Comparison of ENCODE assay signal across 16 mouse cellular contexts in the genomic region with DNA sequence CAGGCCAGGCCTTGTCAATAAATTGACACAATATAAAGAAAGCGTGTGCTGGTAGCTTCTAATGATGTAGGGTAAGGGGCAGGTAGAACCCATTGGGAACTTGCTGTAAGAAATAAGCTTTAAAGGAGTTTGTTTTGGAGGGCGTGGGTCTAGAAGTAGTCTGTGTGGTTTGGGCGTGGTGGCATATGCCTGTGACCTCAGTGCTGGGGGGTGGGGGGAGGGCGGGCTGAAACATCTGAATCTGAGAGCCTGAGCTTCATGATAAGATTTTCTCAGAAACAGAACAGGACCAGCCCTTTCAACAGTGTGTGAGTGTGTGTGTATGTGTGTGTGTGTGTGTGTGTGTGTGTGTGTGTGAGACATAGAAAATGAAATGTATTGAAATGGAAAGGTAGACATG. TPM values are rescaled to one million over a fixed set of nuclear protein-coding genes. Genes with fewer than 3 reads are reported as not detected.
DNase-seq lines count a peak whose midpoint lies in the region; ATAC-seq and TF ChIP-seq lines count a peak whose summit lies in the region.
"Had no signal": no experiment of that assay in that cellular context is flagged by ENCODE, and none has a peak within 500 bp of the region (broad histone marks: within the 10 kb centered on the region; RNA-seq: fewer than 3 reads in every experiment).

No protein-coding gene starts in this region.

- no peaks in the 10 kb centered on the region for H3K79me2 ChIP-seq in myocyte (ENCODE audit: control insufficient read depth, insufficient read depth)

- DNase-seq in heart, embryonic 10.5 days (ENCODE audit: low spot score): peak; percentile 85
- no peak for DNase-seq in heart, postnatal 10 days
- DNase-seq in MEL-GATA-1-ER (ENCODE audit: extremely low read depth, low read depth): peak; percentile 90
- DNase-seq in kidney, adult 11 months: no peak
- DNase-seq in frontal cortex, postnatal 36 days (ENCODE audit: low spot score in 2 of 2): no peak
- DNase-seq in ovary, postnatal 14 days (ENCODE audit: low spot score): no peak
- DNase-seq: cerebellum, adult 8-10 months; kidney, postnatal 36 days; left cerebral cortex, postnatal 4 days had no signal

- H3K4me2 ChIP-seq in intestine, embryonic 16.5 days (ENCODE audit: low read depth, low read length): no peak overlapping the region
- peak overlapping the region; percentile 26 for H3K4me2 ChIP-seq in myocyte (ENCODE audit: low read depth)
- H3K4me2 ChIP-seq: hindbrain, embryonic 12.5 days; neural tube, embryonic 15.5 days had no signal

- H3K9ac ChIP-seq in intestine, embryonic 16.5 days (ENCODE audit: low read depth, low read length): no peak overlapping the region
- H3K9ac ChIP-seq: hindbrain, embryonic 12.5 days; neural tube, embryonic 15.5 days had no signal

- H3K9me3 ChIP-seq in heart, embryonic 10.5 days: no peaks in the 10 kb centered on the region
- H3K9me3 ChIP-seq in intestine, embryonic 16.5 days (ENCODE audit: control insufficient read depth, low read length): no peaks in the 10 kb centered on the region
- H3K9me3 ChIP-seq: hindbrain, embryonic 12.5 days; neural tube, embryonic 15.5 days had no signal

- H3ac ChIP-seq in myocyte (ENCODE audit: control insufficient read depth, insufficient read length): no peak overlapping the region

- intact Hi-C loops in heart, postnatal 10 days (cut with DNase I): no loop called here

- 60% methylated on average over 4 of the region's 4 CpGs for WGBS in heart, embryonic 10.5 days
- 71% methylated on average over 4 of the region's 4 CpGs for WGBS in intestine, embryonic 16.5 days

- H3K27me3 ChIP-seq in heart, embryonic 10.5 days (ENCODE audit: insufficient read depth, poor library complexity, severe bottlenecking): no peaks in the 10 kb centered on the region
- no peaks in the 10 kb centered on the region for H3K27me3 ChIP-seq in intestine, embryonic 16.5 days (replicated peaks; ENCODE audit: control insufficient read depth, insufficient read depth, low read length)
- H3K27me3 ChIP-seq in myocyte (ENCODE audit: control insufficient read depth, insufficient read depth, insufficient read length): no peaks in the 10 kb centered on the region
- H3K27me3 ChIP-seq: hindbrain, embryonic 12.5 days; neural tube, embryonic 15.5 days had no signal

- no peak overlapping the region for H3K4me3 ChIP-seq in heart, embryonic 10.5 days
- no peak overlapping the region for H3K4me3 ChIP-seq in intestine, embryonic 16.5 days (ENCODE audit: low read length)
- H3K4me3 ChIP-seq in myocyte: no peak overlapping the region
- H3K4me3 ChIP-seq: erythroblast, embryonic 14.5 days; hindbrain, embryonic 12.5 days; neural tube, embryonic 15.5 days had no signal

- peak; percentile 62 for ATAC-seq in intestine, embryonic 16.5 days

- peaks cover 9% of the 10 kb centered on the region; the same call in 1 of the 2 replicates for H3K4me1 ChIP-seq in heart, embryonic 10.5 days
- no peaks in the 10 kb centered on the region for H3K4me1 ChIP-seq in intestine, embryonic 16.5 days (ENCODE audit: control insufficient read depth, insufficient read depth, low read length)
- H3K4me1 ChIP-seq: hindbrain, embryonic 12.5 days; neural tube, embryonic 15.5 days had no signal

- H3K36me3 ChIP-seq in heart, embryonic 10.5 days: no peaks in the 10 kb centered on the region
- H3K36me3 ChIP-seq in intestine, embryonic 16.5 days (ENCODE audit: control insufficient read depth, insufficient read depth, low read length): no peaks in the 10 kb centered on the region
- no peaks in the 10 kb centered on the region for H3K36me3 ChIP-seq in myocyte (ENCODE audit: control insufficient read depth, insufficient read depth)
- H3K36me3 ChIP-seq: hindbrain, embryonic 12.5 days; neural tube, embryonic 15.5 days had no signal

- TF ChIP-seq POLR2A in myocyte (IDR thresholded peaks at IDR 0.05; ENCODE audit: insufficient read length, low read depth): no peak

- no peak overlapping the region for H3K27ac ChIP-seq in heart, embryonic 10.5 days
- no peak overlapping the region for H3K27ac ChIP-seq in intestine, embryonic 16.5 days (ENCODE audit: low read length)
- H3K27ac ChIP-seq: hindbrain, embryonic 12.5 days; neural tube, embryonic 15.5 days had no signal

TF ChIP-seq in myocyte, 11 proteins besides CTCF, POLR2A, EP300 and RAD21:
- no peak for TF ChIP-seq REST (IDR thresholded peaks at IDR 0.05; ENCODE audit: insufficient read depth, insufficient read length)
- no peak for TF ChIP-seq MYOD1 (IDR thresholded peaks at IDR 0.05; ENCODE audit: control insufficient read depth in 1 of 3, insufficient read length in 2 of 3, low read depth in 2 of 3)
- no peak for TF ChIP-seq MAX (IDR thresholded peaks at IDR 0.05; ENCODE audit: low read depth)
- no peak for TF ChIP-seq SRF (IDR thresholded peaks at IDR 0.05; ENCODE audit: control insufficient read depth, insufficient read length, low read depth)
- TF ChIP-seq MYOG (IDR thresholded peaks at IDR 0.05; ENCODE audit: control insufficient read depth in 1 of 3, insufficient read depth in 1 of 3, insufficient read length in 2 of 3, low read depth in 2 of 3): no peak

RNA-seq across cellular contexts. Expression of a gene that starts 17.4 kb away (rescaled TPM):
- polyA plus RNA-seq in heart, embryonic 10.5 days (2016; fragmentation: Nextera tagmentation; extraction: Ambion mirVana): 6.5 and 12.5 TPM in 2 replicates
- total RNA-seq in heart, postnatal 10 days (2021): 10 to 100 TPM; 14.4 to 15.8 TPM
- polyA plus RNA-seq in intestine, embryonic 16.5 days (2015; fragmentation: Nextera tagmentation; extraction: Ambion mirVana): 1.7 and 6.2 TPM in 2 replicates
- polyA plus RNA-seq in myocyte (2012; fragmentation: generic; extraction: Trizol): 11.8 TPM

RNA-seq across cellular contexts. Expression of a gene that starts 29.6 kb away (rescaled TPM):
- not detected in 2 replicates for polyA plus RNA-seq in heart, embryonic 10.5 days (2016; fragmentation: Nextera tagmentation; extraction: Ambion mirVana)
- total RNA-seq in heart, postnatal 10 days (2021): not detected
- polyA plus RNA-seq in intestine, embryonic 16.5 days (2015; fragmentation: Nextera tagmentation; extraction: Ambion mirVana): not detected in 2 replicates
- polyA plus RNA-seq in myocyte (2012; fragmentation: generic; extraction: Trizol): not detected
- polyA plus RNA-seq: C2C12; erythroblast, embryonic 14.5 days; gonadal fat pad, adult 2 months had no signal

RNA-seq across cellular contexts. Expression of a gene that starts 55.3 kb away (rescaled TPM):
- polyA plus RNA-seq in heart, embryonic 10.5 days (2016; fragmentation: Nextera tagmentation; extraction: Ambion mirVana): 16.1 and 18.5 TPM in 2 replicates
- total RNA-seq in heart, postnatal 10 days (2021): 10 to 100 TPM; 15.5 to 16.8 TPM
- polyA plus RNA-seq in intestine, embryonic 16.5 days (2015; fragmentation: Nextera tagmentation; extraction: Ambion mirVana): 19.2 and 20.1 TPM in 2 replicates
- 19.8 TPM for polyA plus RNA-seq in myocyte (2012; fragmentation: generic; extraction: Trizol)

Comparison
In these comparisons a context has a peak if more than half of its experiments do, and no peak if none do; other contexts are left out.
1. DNase-seq: peak in heart, embryonic 10.5 days (single experiment) and MEL-GATA-1-ER (single experiment); none in heart, postnatal 10 days (0 of 2), kidney, adult 11 months (single experiment), frontal cortex, postnatal 36 days (0 of 2) and ovary, postnatal 14 days (single experiment).